Mouse (Mus musculus): ENCODE data around the gene Atat1. TPM values are rescaled to one million over a fixed set of nuclear protein-coding genes. Genes with fewer than 3 reads are reported as not detected.
A peak's percentile ranks its signal among the peaks of the same experiment; 100 is the strongest.

Gene Atat1
- polyA plus RNA-seq, 1 experiment, result 15.4 TPM

DNA sequence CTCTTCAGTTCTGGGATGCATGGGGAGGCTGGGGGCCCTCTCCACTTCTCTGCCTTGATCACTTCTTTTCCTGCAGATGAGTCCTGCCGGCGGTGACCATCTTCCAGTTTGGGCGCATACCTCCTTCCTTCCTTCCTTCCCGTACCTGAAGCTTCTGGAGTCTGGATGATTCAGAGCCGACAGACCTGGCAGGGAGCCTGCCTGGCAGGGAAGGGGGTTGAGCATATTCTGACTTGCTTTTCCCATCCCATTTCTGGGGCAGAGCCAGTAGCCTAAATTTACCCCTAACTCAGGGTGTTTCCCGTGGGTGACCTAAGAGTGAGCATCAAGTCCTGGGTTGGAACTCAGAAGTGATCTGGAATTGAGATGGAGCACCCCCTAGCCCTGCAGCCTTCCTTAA lies 35.2 kb downstream of the Atat1 start:
- Histone ChIP-seq H3K9me3 (no peaks in the 10 kb centered on the region), H3K27me3 (replicated peaks) (no peaks in the 10 kb centered on the region), H3K36me3 (replicated peaks; ENCODE audit: low read length) (peaks cover 56% of the 10 kb centered on the region), H3K4me3 (replicated peaks) (no peak overlapping the region), H3K4me1 (peaks cover 53% of the 10 kb centered on the region)
- TF ChIP-seq FLI1 (IDR thresholded peaks at IDR 0.05; ENCODE audit: low read length) (no peak), GATA1 (IDR thresholded peaks at IDR 0.05; ENCODE audit: borderline replicate concordance, low read length) (no peak)

- H3K4me3 ChIP-seq (replicated peaks), result peak overlapping the region; percentile 86
- TF ChIP-seq FLI1 (IDR thresholded peaks at IDR 0.05; ENCODE audit: low read length) (no peak), GATA1 (IDR thresholded peaks at IDR 0.05; ENCODE audit: borderline replicate concordance, low read length) (no peak)
- no peaks in the 10 kb centered on the region for H3K27me3 ChIP-seq (replicated peaks)
- H3K36me3 ChIP-seq (replicated peaks; ENCODE audit: low read length), result peaks cover 56% of the 10 kb centered on the region
- no peaks in the 10 kb centered on the region for H3K9me3 ChIP-seq
- peaks cover 58% of the 10 kb centered on the region for H3K4me1 ChIP-seq
These were observed 35.9 kb downstream of the Atat1 start for GRCm38 (mm10) chr17:35873774-35874519.

GRCm38 (mm10) chr17:35870884-35871696 lies 38.8 kb downstream of the Atat1 start:
- H3K4me3 ChIP-seq (replicated peaks), result peak overlapping the region; percentile 97
- no peaks in the 10 kb centered on the region for H3K9me3 ChIP-seq
- H3K27me3 ChIP-seq (replicated peaks), result no peaks in the 10 kb centered on the region
- H3K36me3 ChIP-seq (replicated peaks; ENCODE audit: low read length), result peaks cover 46% of the 10 kb centered on the region
- TF ChIP-seq FLI1 (IDR thresholded peaks at IDR 0.05; ENCODE audit: low read length) (no peak), GATA1 (IDR thresholded peaks at IDR 0.05; ENCODE audit: borderline replicate concordance, low read length) (no peak)
- H3K4me1 ChIP-seq, result peaks cover 82% of the 10 kb centered on the region

DNA sequence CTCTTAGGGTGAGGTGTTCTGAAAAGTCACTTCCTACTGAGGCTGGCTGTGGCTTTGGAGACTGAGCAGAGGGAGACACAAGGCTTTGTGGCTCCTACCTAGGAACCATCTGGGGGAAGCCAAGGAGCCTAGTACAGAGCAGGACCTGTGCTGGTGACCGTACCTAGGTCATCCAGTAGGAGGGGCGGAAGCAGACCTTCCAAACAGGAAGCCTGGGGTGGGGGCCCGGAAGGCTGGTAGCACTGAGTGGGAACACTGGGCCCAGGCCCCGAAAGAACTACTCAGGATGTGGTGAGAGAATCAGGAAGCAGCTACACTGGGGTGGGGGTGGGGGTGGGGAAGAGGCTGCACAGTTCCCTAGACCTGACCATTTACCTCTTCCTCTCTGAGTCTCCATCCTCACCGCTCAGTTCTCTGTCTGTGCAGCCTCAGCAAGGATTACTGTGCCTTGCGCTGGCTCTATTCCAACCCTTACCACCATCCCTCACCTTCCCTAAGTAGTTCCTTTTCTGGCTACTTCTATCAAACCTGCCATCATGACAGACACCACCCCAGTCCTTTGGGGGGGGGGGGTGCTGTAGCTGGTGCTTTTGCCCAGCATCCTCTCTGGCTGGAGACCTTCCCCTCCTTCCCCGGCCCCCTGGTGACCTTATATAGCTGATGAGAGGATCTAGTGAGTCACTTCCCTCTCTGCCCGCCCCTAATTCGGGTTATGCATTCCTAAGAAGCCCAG lies 39.6 kb downstream of the Atat1 start:
- Histone ChIP-seq H3K36me3 (replicated peaks; ENCODE audit: low read length) (peaks cover 40% of the 10 kb centered on the region), H3K4me1 (peaks cover 90% of the 10 kb centered on the region), H3K27me3 (replicated peaks) (no peaks in the 10 kb centered on the region)

DNA sequence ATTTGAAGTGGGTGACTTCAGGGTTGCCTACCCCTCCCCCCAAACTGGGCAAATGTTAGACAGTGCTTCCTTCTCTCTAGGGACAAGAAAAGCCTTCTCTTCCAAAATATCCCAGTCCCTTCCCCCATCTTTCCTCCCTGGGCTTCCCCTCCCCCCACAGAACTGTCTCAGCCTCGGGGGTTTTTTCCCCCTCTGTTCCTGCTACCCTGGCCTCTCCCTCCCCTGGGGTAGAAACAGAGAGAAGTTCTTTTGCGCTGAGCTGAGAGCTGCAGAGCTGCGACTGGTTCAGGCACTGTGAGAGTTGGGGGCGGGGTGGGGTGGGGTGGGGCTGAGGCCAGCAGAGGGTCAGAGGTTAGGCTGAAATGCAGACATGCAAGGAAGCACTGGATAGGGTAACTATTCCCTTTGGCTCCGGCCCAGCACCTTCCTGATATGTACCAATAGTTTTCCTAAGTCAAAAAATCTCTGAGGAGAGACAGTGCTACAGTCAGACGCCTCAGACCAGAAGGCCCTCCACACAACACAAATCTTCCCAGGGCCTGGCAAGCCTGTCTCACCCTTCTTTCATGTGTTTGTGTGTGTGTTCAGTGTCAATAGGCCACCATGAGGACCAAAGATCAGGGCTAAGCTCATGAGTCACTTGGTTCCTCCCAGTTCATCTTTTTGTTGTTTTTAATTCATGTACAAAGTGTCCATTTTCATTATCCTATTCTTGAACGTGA lies 40.4 kb downstream of the Atat1 start:
- Histone ChIP-seq H3K36me3 (replicated peaks; ENCODE audit: low read length) (peaks cover 32% of the 10 kb centered on the region), H3K27me3 (replicated peaks) (peaks cover 2% of the 10 kb centered on the region), H3K4me1 (peaks cover 93% of the 10 kb centered on the region)

More for the DNA sequence above, 39.6 kb downstream of the Atat1 start:
- TF ChIP-seq GATA1 (IDR thresholded peaks at IDR 0.05; ENCODE audit: borderline replicate concordance, low read length) (no peak), FLI1 (IDR thresholded peaks at IDR 0.05; ENCODE audit: low read length) (peak; percentile 80; the same call in 1 of the 2 replicates)
- H3K4me3 ChIP-seq (replicated peaks), result peak overlapping the region; percentile 97
- no peaks in the 10 kb centered on the region for H3K9me3 ChIP-seq

GRCm38 (mm10) chr17:35868961-35869345 lies 40.9 kb downstream of the Atat1 start:
- peaks cover 93% of the 10 kb centered on the region for H3K4me1 ChIP-seq
- H3K36me3 ChIP-seq (replicated peaks; ENCODE audit: low read length), result peaks cover 27% of the 10 kb centered on the region
- peaks cover 7% of the 10 kb centered on the region for H3K27me3 ChIP-seq (replicated peaks)
- peak overlapping the region; percentile 97 for H3K4me3 ChIP-seq (replicated peaks)
- H3K9me3 ChIP-seq, result no peaks in the 10 kb centered on the region
- TF ChIP-seq FLI1 (IDR thresholded peaks at IDR 0.05; ENCODE audit: low read length) (no peak), GATA1 (IDR thresholded peaks at IDR 0.05; ENCODE audit: borderline replicate concordance, low read length) (no peak)

More for the DNA sequence above, 40.4 kb downstream of the Atat1 start:
- no peaks in the 10 kb centered on the region for H3K9me3 ChIP-seq
- H3K4me3 ChIP-seq (replicated peaks), result peak overlapping the region; percentile 97
- TF ChIP-seq FLI1 (IDR thresholded peaks at IDR 0.05; ENCODE audit: low read length) (no peak), GATA1 (IDR thresholded peaks at IDR 0.05; ENCODE audit: borderline replicate concordance, low read length) (no peak)

DNA sequence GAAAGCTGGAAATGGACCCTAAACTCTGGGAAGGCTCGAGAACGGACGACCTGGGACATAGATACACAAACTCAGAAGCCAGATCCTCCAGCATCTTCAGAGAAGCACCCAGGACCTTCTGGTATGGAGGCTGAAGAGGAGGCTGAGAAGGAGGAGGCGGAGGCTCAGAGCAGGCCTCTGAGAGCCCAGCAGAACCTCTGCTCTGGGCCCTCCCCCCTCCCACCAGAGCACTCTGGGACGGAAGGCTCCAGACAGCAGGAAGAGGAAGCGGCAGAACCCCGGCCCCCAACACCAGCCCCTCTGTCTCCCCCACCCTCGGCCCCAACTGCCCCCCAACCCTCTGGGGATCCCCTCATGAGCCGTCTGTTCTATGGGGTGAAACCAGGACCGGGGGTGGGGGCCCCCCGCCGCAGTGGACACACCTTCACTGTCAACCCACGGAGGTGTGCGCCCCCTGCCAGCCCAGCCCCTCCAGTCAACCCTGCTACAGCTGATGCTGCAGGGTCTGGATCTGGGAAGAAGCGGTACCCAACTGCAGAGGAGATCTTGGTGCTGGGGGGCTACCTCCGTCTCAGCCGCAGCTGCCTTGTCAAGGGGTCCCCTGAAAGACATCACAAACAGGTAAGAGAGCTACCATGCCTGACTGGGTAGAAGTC lies 41.6 kb downstream of the Atat1 start:
- Histone ChIP-seq H3K4me1 (peaks cover 91% of the 10 kb centered on the region), H3K9me3 (no peaks in the 10 kb centered on the region), H3K4me3 (replicated peaks) (peak overlapping the region; percentile 97), H3K27me3 (replicated peaks) (peaks cover 14% of the 10 kb centered on the region), H3K36me3 (replicated peaks; ENCODE audit: low read length) (peaks cover 20% of the 10 kb centered on the region)
- TF ChIP-seq GATA1 (IDR thresholded peaks at IDR 0.05; ENCODE audit: borderline replicate concordance, low read length) (no peak), FLI1 (IDR thresholded peaks at IDR 0.05; ENCODE audit: low read length) (no peak)

GRCm38 (mm10) chr17:35866911-35867890 lies 42.7 kb downstream of the Atat1 start:
- peak overlapping the region; percentile 97 for H3K4me3 ChIP-seq (replicated peaks)
- peaks cover 10% of the 10 kb centered on the region for H3K36me3 ChIP-seq (replicated peaks; ENCODE audit: low read length)
- H3K27me3 ChIP-seq (replicated peaks), result peaks cover 19% of the 10 kb centered on the region
- H3K9me3 ChIP-seq, result no peaks in the 10 kb centered on the region
- no peak for TF ChIP-seq GATA1 (IDR thresholded peaks at IDR 0.05; ENCODE audit: borderline replicate concordance, low read length)
- no peak for TF ChIP-seq FLI1 (IDR thresholded peaks at IDR 0.05; ENCODE audit: low read length)
- peaks cover 86% of the 10 kb centered on the region for H3K4me1 ChIP-seq
